Mouse (Mus musculus) midbrain, embryonic 16.5 days (tissue): ENCODE data around the gene Kmt5b. TPM values are rescaled to one million over a fixed set of nuclear protein-coding genes. Genes with fewer than 3 reads are reported as not detected.

Experiments used
- ATAC-seq: fragments of 200-750 bp; cut with Nextera tagmentation; 2 replicates; pipeline ENCODE4 v1.8.0; 2017; ENCODE audit warnings: moderate TSS enrichment
- H3K27ac ChIP-seq: fragments of 300-500 bp; sonication (generic); 2 replicates; pipeline ENCODE4 v1.5.1; 2014; ENCODE audit warnings: mild to moderate bottlenecking, low read length, mixed read lengths
- H3K27me3 ChIP-seq: fragments of 300-500 bp; sonication (generic); 2 replicates; pipeline ENCODE4 v1.6.1; 2014; ENCODE audit warnings: low read depth, low read length, mixed read lengths; ENCODE audit not compliant: control insufficient read depth, insufficient read depth
- H3K36me3 ChIP-seq: fragments of 300-500 bp; sonication (generic); 2 replicates; pipeline ENCODE4 v1.6.1; 2014; ENCODE audit warnings: mild to moderate bottlenecking, low read length, moderate library complexity, mixed read lengths; ENCODE audit not compliant: control insufficient read depth, insufficient read depth
- H3K4me1 ChIP-seq: fragments of 300-500 bp; sonication (generic); 2 replicates; pipeline ENCODE4 v1.6.1; 2014; ENCODE audit warnings: mild to moderate bottlenecking, low read length, mixed read lengths; ENCODE audit not compliant: control insufficient read depth, insufficient read depth
- H3K4me2 ChIP-seq: fragments of 300-500 bp; sonication (generic); 2 replicates; pipeline ENCODE4 v1.6.1; 2014; ENCODE audit warnings: mild to moderate bottlenecking, low read length, mixed read lengths
- H3K4me3 ChIP-seq: fragments of 300-500 bp; sonication (generic); 2 replicates; pipeline ENCODE4 v1.5.1; 2014; ENCODE audit warnings: low read depth, mild to moderate bottlenecking, low read length, moderate library complexity, mixed read lengths
- H3K9ac ChIP-seq: fragments of 300-500 bp; sonication (generic); 2 replicates; pipeline ENCODE4 v1.6.1; 2014; ENCODE audit warnings: low read depth, low read length, mixed read lengths
- H3K9me3 ChIP-seq: fragments of 300-500 bp; sonication (generic); replicated peaks from 2 replicates; pipeline ENCODE4 v1.6.1; 2014; ENCODE audit warnings: mild to moderate bottlenecking, low read length, mixed read lengths; ENCODE audit not compliant: control insufficient read depth, poor library complexity, severe bottlenecking
- WGBS: fragments of 180-500 bp; shearing (Covaris S2); extraction: QIAGEN DNeasy Blood & Tissue Kit; methylation state at CpG from one replicate; pipeline ENCODE4 v1.1.7; 2014; 5-methylcytosine and 5-hydroxymethylcytosine counted together
- polyA plus RNA-seq: library from polyadenylated mRNA; unstranded; fragments of >200 nt; fragmentation: Nextera tagmentation; extraction: Ambion mirVana; gene quantifications from 2 replicates; pipeline ENCODE4 v1.2.1, GENCODE M21; 2015

The Kmt5b gene
- polyA plus RNA-seq, 1 experiment from 2014 or later: 50.3 TPM

GRCm38 (mm10) chr19:3805526-3805925, 38.3 kb downstream of the Kmt5b start:
- Histone ChIP-seq H3K9ac (no peak overlapping the region), H3K27ac (no peak overlapping the region), H3K36me3 (peaks cover 40% of the 10 kb centered on the region), H3K27me3 (no peaks in the 10 kb centered on the region), H3K4me2 (no peak overlapping the region), H3K4me3 (no peak overlapping the region), H3K4me1 (no peaks in the 10 kb centered on the region), H3K9me3 (no peaks in the 10 kb centered on the region)
- ATAC-seq: no peak
- 91% methylated on average over 7 of the region's 7 CpGs for WGBS

GRCm38 (mm10) chr19:3810536-3811233, 43.5 kb downstream of the Kmt5b start:
- Histone ChIP-seq H3K36me3 (peaks cover 27% of the 10 kb centered on the region), H3K27ac (no peak overlapping the region), H3K4me2 (no peak overlapping the region), H3K4me3 (no peak overlapping the region), H3K27me3 (no peaks in the 10 kb centered on the region), H3K9ac (no peak overlapping the region), H3K4me1 (no peaks in the 10 kb centered on the region), H3K9me3 (no peaks in the 10 kb centered on the region)
- 93% methylated on average over 10 of the region's 10 CpGs for WGBS
- ATAC-seq: no peak

- Histone ChIP-seq H3K4me3 (no peak overlapping the region), H3K4me2 (no peak overlapping the region), H3K9me3 (no peaks in the 10 kb centered on the region), H3K4me1 (no peaks in the 10 kb centered on the region), H3K36me3 (peaks cover 25% of the 10 kb centered on the region), H3K27me3 (no peaks in the 10 kb centered on the region), H3K9ac (no peak overlapping the region), H3K27ac (no peak overlapping the region)
- ATAC-seq: no peak
- WGBS: 91% methylated on average over 10 of the region's 10 CpGs
Measured at GRCm38 (mm10) chr19:3814461-3814860, 47.2 kb downstream of the Kmt5b start.

- no peaks in the 10 kb centered on the region for H3K9me3 ChIP-seq
- peaks cover 15% of the 10 kb centered on the region for H3K36me3 ChIP-seq
- no peak overlapping the region for H3K4me2 ChIP-seq
- no peaks in the 10 kb centered on the region for H3K4me1 ChIP-seq
- H3K4me3 ChIP-seq: no peak overlapping the region
- H3K27me3 ChIP-seq: no peaks in the 10 kb centered on the region
- H3K27ac ChIP-seq: no peak overlapping the region
- no peak overlapping the region for H3K9ac ChIP-seq
- WGBS: 87% methylated on average over 12 of the region's 12 CpGs
- no peak for ATAC-seq
Measured at GRCm38 (mm10) chr19:3815824-3816223, 48.6 kb downstream of the Kmt5b start.

- no peak overlapping the region for H3K4me3 ChIP-seq
- no peak overlapping the region for H3K27ac ChIP-seq
- 53% methylated on average over 2 of the region's 2 CpGs for WGBS
- H3K4me1 ChIP-seq: no peaks in the 10 kb centered on the region
- no peak for ATAC-seq
- H3K9me3 ChIP-seq: no peaks in the 10 kb centered on the region
- H3K4me2 ChIP-seq: no peak overlapping the region
- peaks cover 15% of the 10 kb centered on the region for H3K36me3 ChIP-seq
- no peaks in the 10 kb centered on the region for H3K27me3 ChIP-seq
- no peak overlapping the region for H3K9ac ChIP-seq
Measured at GRCm38 (mm10) chr19:3819080-3819479, 51.9 kb downstream of the Kmt5b start.

GRCm38 (mm10) chr19:3819899-3820444, 52.8 kb downstream of the Kmt5b start:
- no peaks in the 10 kb centered on the region for H3K4me1 ChIP-seq
- H3K27ac ChIP-seq: no peak overlapping the region
- peaks cover 6% of the 10 kb centered on the region for H3K36me3 ChIP-seq
- H3K27me3 ChIP-seq: no peaks in the 10 kb centered on the region
- ATAC-seq: no peak
- no peak overlapping the region for H3K4me2 ChIP-seq
- H3K4me3 ChIP-seq: no peak overlapping the region
- no peaks in the 10 kb centered on the region for H3K9me3 ChIP-seq
- 91% methylated on average over 2 of the region's 2 CpGs for WGBS
- H3K9ac ChIP-seq: no peak overlapping the region

GRCm38 (mm10) chr19:3825044-3825443, 57.8 kb downstream of the Kmt5b start:
- no peak overlapping the region for H3K27ac ChIP-seq
- H3K4me2 ChIP-seq: no peak overlapping the region
- H3K9me3 ChIP-seq: no peaks in the 10 kb centered on the region
- H3K36me3 ChIP-seq: no peaks in the 10 kb centered on the region
- no peaks in the 10 kb centered on the region for H3K4me1 ChIP-seq
- ATAC-seq: no peak
- no peak overlapping the region for H3K9ac ChIP-seq
- no peak overlapping the region for H3K4me3 ChIP-seq
- no peaks in the 10 kb centered on the region for H3K27me3 ChIP-seq

GRCm38 (mm10) chr19:3829863-3830262, 62.6 kb downstream of the Kmt5b start:
- no peak for ATAC-seq
- Histone ChIP-seq H3K9me3 (no peaks in the 10 kb centered on the region), H3K4me1 (no peaks in the 10 kb centered on the region), H3K27ac (no peak overlapping the region), H3K4me2 (no peak overlapping the region), H3K9ac (no peak overlapping the region), H3K36me3 (no peaks in the 10 kb centered on the region), H3K4me3 (no peak overlapping the region), H3K27me3 (no peaks in the 10 kb centered on the region)
- 90% methylated on average over 3 of the region's 3 CpGs for WGBS

GRCm38 (mm10) chr19:3831716-3832115, 64.5 kb downstream of the Kmt5b start:
- H3K9me3 ChIP-seq: no peaks in the 10 kb centered on the region
- no peak for ATAC-seq
- H3K36me3 ChIP-seq: no peaks in the 10 kb centered on the region
- H3K9ac ChIP-seq: no peak overlapping the region
- H3K4me1 ChIP-seq: no peaks in the 10 kb centered on the region
- H3K4me2 ChIP-seq: no peak overlapping the region
- no peak overlapping the region for H3K27ac ChIP-seq
- WGBS: 65% methylated on average over 8 of the region's 8 CpGs
- no peak overlapping the region for H3K4me3 ChIP-seq
- H3K27me3 ChIP-seq: no peaks in the 10 kb centered on the region
